Mouse (Mus musculus): ENCODE measurements around the gene Spag16. TPM values are rescaled to one million over a fixed set of nuclear protein-coding genes. Genes with fewer than 3 reads are reported as not detected.
A peak's percentile ranks its signal among the peaks of the same experiment; 100 is the strongest.

Gene Spag16
- polyA plus RNA-seq, 1 experiment from 2014 or later, result 1.9 TPM

- WGBS, result 61% methylated on average over 13 of the region's 13 CpGs
- Histone ChIP-seq H3K4me1 (replicated peaks) (no peaks in the 10 kb centered on the region), H3K27ac (replicated peaks) (no peak overlapping the region), H3K4me2 (peak overlapping the region; percentile 29; the same call in 1 of the 2 replicates), H3K9ac (no peak overlapping the region), H3K36me3 (no peaks in the 10 kb centered on the region), H3K9me3 (no peaks in the 10 kb centered on the region), H3K27me3 (no peaks in the 10 kb centered on the region), H3K4me3 (no peak overlapping the region)
- no peak for ATAC-seq (ENCODE audit: low FRiP score, low read depth)
These were observed 489.5 kb downstream of the Spag16 start for GRCm38 (mm10) chr1:70316128-70316765.

- ATAC-seq (ENCODE audit: low FRiP score, low read depth), result no peak
- Histone ChIP-seq H3K9ac (no peak overlapping the region), H3K9me3 (no peaks in the 10 kb centered on the region), H3K27me3 (no peaks in the 10 kb centered on the region), H3K4me2 (no peak overlapping the region), H3K27ac (replicated peaks) (no peak overlapping the region), H3K4me3 (no peak overlapping the region), H3K36me3 (no peaks in the 10 kb centered on the region), H3K4me1 (replicated peaks) (no peaks in the 10 kb centered on the region)
- WGBS, result 73% methylated on average over 4 of the region's 4 CpGs
These were observed 494.2 kb downstream of the Spag16 start for GRCm38 (mm10) chr1:70320951-70321350.

GRCm38 (mm10) chr1:70346179-70346578 lies 519.4 kb downstream of the Spag16 start:
- Histone ChIP-seq H3K4me2 (no peak overlapping the region), H3K36me3 (no peaks in the 10 kb centered on the region), H3K27me3 (no peaks in the 10 kb centered on the region), H3K4me3 (no peak overlapping the region), H3K9ac (no peak overlapping the region), H3K27ac (replicated peaks) (no peak overlapping the region), H3K9me3 (no peaks in the 10 kb centered on the region), H3K4me1 (replicated peaks) (no peaks in the 10 kb centered on the region)
- 45% methylated on average over 2 of the region's 2 CpGs for WGBS
- no peak for ATAC-seq (ENCODE audit: low FRiP score, low read depth)

- H3K4me2 ChIP-seq, result no peak overlapping the region
- WGBS, result 71% methylated on average over 3 of the region's 3 CpGs
- no peaks in the 10 kb centered on the region for H3K9me3 ChIP-seq
- no peak overlapping the region for H3K9ac ChIP-seq
- no peak overlapping the region for H3K27ac ChIP-seq (replicated peaks)
- no peaks in the 10 kb centered on the region for H3K36me3 ChIP-seq
- H3K4me3 ChIP-seq, result no peak overlapping the region
- no peaks in the 10 kb centered on the region for H3K4me1 ChIP-seq (replicated peaks)
- H3K27me3 ChIP-seq, result no peaks in the 10 kb centered on the region
- ATAC-seq (ENCODE audit: low FRiP score, low read depth), result no peak
These were observed 524.6 kb downstream of the Spag16 start for GRCm38 (mm10) chr1:70351371-70351770.

- Histone ChIP-seq H3K4me2 (no peak overlapping the region), H3K4me3 (no peak overlapping the region), H3K36me3 (no peaks in the 10 kb centered on the region), H3K9me3 (no peaks in the 10 kb centered on the region), H3K27ac (replicated peaks) (no peak overlapping the region), H3K9ac (no peak overlapping the region), H3K4me1 (replicated peaks) (no peaks in the 10 kb centered on the region), H3K27me3 (no peaks in the 10 kb centered on the region)
- ATAC-seq (ENCODE audit: low FRiP score, low read depth), result no peak
These were observed 527.2 kb downstream of the Spag16 start for GRCm38 (mm10) chr1:70354014-70354413.

- H3K4me2 ChIP-seq, result no peak overlapping the region
- no peak overlapping the region for H3K27ac ChIP-seq (replicated peaks)
- H3K4me1 ChIP-seq (replicated peaks), result no peaks in the 10 kb centered on the region
- no peak overlapping the region for H3K4me3 ChIP-seq
- no peaks in the 10 kb centered on the region for H3K36me3 ChIP-seq
- WGBS, result 75% methylated on average over 4 of the region's 4 CpGs
- H3K27me3 ChIP-seq, result no peaks in the 10 kb centered on the region
- ATAC-seq (ENCODE audit: low FRiP score, low read depth), result no peak
- no peaks in the 10 kb centered on the region for H3K9me3 ChIP-seq
- no peak overlapping the region for H3K9ac ChIP-seq
These were observed 545.0 kb downstream of the Spag16 start for GRCm38 (mm10) chr1:70371721-70372120.

GRCm38 (mm10) chr1:70380096-70380495 lies 553.3 kb downstream of the Spag16 start:
- Histone ChIP-seq H3K4me2 (no peak overlapping the region), H3K4me3 (no peak overlapping the region), H3K36me3 (no peaks in the 10 kb centered on the region), H3K9me3 (no peaks in the 10 kb centered on the region), H3K9ac (no peak overlapping the region), H3K27ac (replicated peaks) (no peak overlapping the region), H3K27me3 (no peaks in the 10 kb centered on the region), H3K4me1 (replicated peaks) (no peaks in the 10 kb centered on the region)
- ATAC-seq (ENCODE audit: low FRiP score, low read depth), result no peak
- WGBS, result 58% methylated on average over 7 of the region's 7 CpGs

GRCm38 (mm10) chr1:70442209-70443080 lies 615.7 kb downstream of the Spag16 start:
- peaks cover 5% of the 10 kb centered on the region for H3K4me1 ChIP-seq (replicated peaks)
- no peak for ATAC-seq (ENCODE audit: low FRiP score, low read depth)
- no peak overlapping the region for H3K4me3 ChIP-seq
- H3K27me3 ChIP-seq, result no peaks in the 10 kb centered on the region
- no peaks in the 10 kb centered on the region for H3K36me3 ChIP-seq
- 0 out of 2 replicates have a peak overlapping the region, but pooled peaks have one; percentile 39 for H3K27ac ChIP-seq (replicated peaks)
- H3K9ac ChIP-seq, result no peak overlapping the region
- H3K4me2 ChIP-seq, result peak overlapping the region; percentile 36
- 20% methylated on average over 9 of the region's 9 CpGs for WGBS
- no peaks in the 10 kb centered on the region for H3K9me3 ChIP-seq

GRCm38 (mm10) chr1:70479864-70480263 lies 653.1 kb downstream of the Spag16 start:
- Histone ChIP-seq H3K9me3 (no peaks in the 10 kb centered on the region), H3K27me3 (no peaks in the 10 kb centered on the region), H3K9ac (no peak overlapping the region), H3K27ac (replicated peaks) (no peak overlapping the region), H3K4me1 (replicated peaks) (no peaks in the 10 kb centered on the region), H3K4me3 (no peak overlapping the region), H3K36me3 (no peaks in the 10 kb centered on the region), H3K4me2 (no peak overlapping the region)
- ATAC-seq (ENCODE audit: low FRiP score, low read depth), result no peak
- WGBS, result 92% methylated on average over 1 of the region's 1 CpGs

- ATAC-seq (ENCODE audit: low FRiP score, low read depth), result no peak
- no peak overlapping the region for H3K27ac ChIP-seq (replicated peaks)
- no peaks in the 10 kb centered on the region for H3K36me3 ChIP-seq
- no peak overlapping the region for H3K4me2 ChIP-seq
- no peak overlapping the region for H3K4me3 ChIP-seq
- no peaks in the 10 kb centered on the region for H3K4me1 ChIP-seq (replicated peaks)
- no peak overlapping the region for H3K9ac ChIP-seq
- H3K9me3 ChIP-seq, result no peaks in the 10 kb centered on the region
- H3K27me3 ChIP-seq, result no peaks in the 10 kb centered on the region
These were observed 692.1 kb downstream of the Spag16 start for GRCm38 (mm10) chr1:70518918-70519317.

GRCm38 (mm10) chr1:70527134-70527533 lies 700.4 kb downstream of the Spag16 start:
- no peak for ATAC-seq (ENCODE audit: low FRiP score, low read depth)
- Histone ChIP-seq H3K27me3 (no peaks in the 10 kb centered on the region), H3K4me3 (no peak overlapping the region), H3K9ac (no peak overlapping the region), H3K9me3 (no peaks in the 10 kb centered on the region), H3K36me3 (no peaks in the 10 kb centered on the region), H3K4me1 (replicated peaks) (no peaks in the 10 kb centered on the region), H3K4me2 (no peak overlapping the region), H3K27ac (replicated peaks) (no peak overlapping the region)
- WGBS, result 34% methylated on average over 2 of the region's 2 CpGs

GRCm38 (mm10) chr1:70529771-70530170 lies 703.0 kb downstream of the Spag16 start:
- ATAC-seq (ENCODE audit: low FRiP score, low read depth), result no peak
- no peaks in the 10 kb centered on the region for H3K9me3 ChIP-seq
- H3K4me1 ChIP-seq (replicated peaks), result no peaks in the 10 kb centered on the region
- no peak overlapping the region for H3K27ac ChIP-seq (replicated peaks)
- H3K4me3 ChIP-seq, result no peak overlapping the region
- H3K4me2 ChIP-seq, result no peak overlapping the region
- no peaks in the 10 kb centered on the region for H3K36me3 ChIP-seq
- no peak overlapping the region for H3K9ac ChIP-seq
- WGBS, result 80% methylated on average over 2 of the region's 2 CpGs
- H3K27me3 ChIP-seq, result no peaks in the 10 kb centered on the region

All from hindbrain, embryonic 15.5 days (tissue).